Mouse (Mus musculus): ENCODE results near the gene 1700029H14Rik.

Gene 1700029H14Rik

GRCm38 (mm10) chr8:13546421-13546820 lies 15.8 kb downstream of the 1700029H14Rik start:
- DNase-seq (ENCODE audit: low read depth, low spot score) = no peak

- no peak for DNase-seq (ENCODE audit: low read depth, low spot score)
Observed at GRCm38 (mm10) chr8:13541526-13541925, 20.7 kb downstream of the 1700029H14Rik start.

- DNase-seq (ENCODE audit: low read depth, low spot score) = no peak
Observed at GRCm38 (mm10) chr8:13540122-13540521, 22.1 kb downstream of the 1700029H14Rik start.

GRCm38 (mm10) chr8:13538821-13539220 lies 23.4 kb downstream of the 1700029H14Rik start:
- no peak for DNase-seq (ENCODE audit: low read depth, low spot score)

GRCm38 (mm10) chr8:13537102-13537501 lies 25.2 kb downstream of the 1700029H14Rik start:
- DNase-seq (ENCODE audit: low read depth, low spot score) = no peak

GRCm38 (mm10) chr8:13533123-13533522 lies 29.1 kb downstream of the 1700029H14Rik start:
- no peak for DNase-seq (ENCODE audit: low read depth, low spot score)

GRCm38 (mm10) chr8:13531602-13532171 lies 30.6 kb downstream of the 1700029H14Rik start:
- no peak for DNase-seq (ENCODE audit: low read depth, low spot score)

GRCm38 (mm10) chr8:13530941-13531340 lies 31.3 kb downstream of the 1700029H14Rik start:
- no peak for DNase-seq (ENCODE audit: low read depth, low spot score)

GRCm38 (mm10) chr8:13530401-13530800 lies 31.9 kb downstream of the 1700029H14Rik start:
- no peak for DNase-seq (ENCODE audit: low read depth, low spot score)

- no peak for DNase-seq (ENCODE audit: low read depth, low spot score)
Observed at GRCm38 (mm10) chr8:13529891-13530316, 32.4 kb downstream of the 1700029H14Rik start.

GRCm38 (mm10) chr8:13529011-13529840 lies 33.0 kb downstream of the 1700029H14Rik start:
- DNase-seq (ENCODE audit: low read depth, low spot score) = no peak

- no peak for DNase-seq (ENCODE audit: low read depth, low spot score)
Observed at GRCm38 (mm10) chr8:13521392-13521791, 40.9 kb downstream of the 1700029H14Rik start.

GRCm38 (mm10) chr8:13520349-13520748 lies 41.9 kb downstream of the 1700029H14Rik start:
- no peak for DNase-seq (ENCODE audit: low read depth, low spot score)

GRCm38 (mm10) chr8:13519503-13519902 lies 42.8 kb downstream of the 1700029H14Rik start:
- DNase-seq (ENCODE audit: low read depth, low spot score) = no peak

- no peak for DNase-seq (ENCODE audit: low read depth, low spot score)
Observed at GRCm38 (mm10) chr8:13517284-13517781, 44.9 kb downstream of the 1700029H14Rik start.

GRCm38 (mm10) chr8:13516728-13517127 lies 45.5 kb downstream of the 1700029H14Rik start:
- no peak for DNase-seq (ENCODE audit: low read depth, low spot score)

- no peak for DNase-seq (ENCODE audit: low read depth, low spot score)
Observed at GRCm38 (mm10) chr8:13516011-13516442, 46.2 kb downstream of the 1700029H14Rik start.

GRCm38 (mm10) chr8:13513556-13514370 lies 48.5 kb downstream of the 1700029H14Rik start:
- DNase-seq (ENCODE audit: low read depth, low spot score) = peak; percentile 64

- DNase-seq (ENCODE audit: low read depth, low spot score) = no peak
Observed at GRCm38 (mm10) chr8:13512677-13513076, 49.6 kb downstream of the 1700029H14Rik start.

- DNase-seq (ENCODE audit: low read depth, low spot score) = no peak
Observed at GRCm38 (mm10) chr8:13512016-13512415, 50.2 kb downstream of the 1700029H14Rik start.

GRCm38 (mm10) chr8:13507284-13507937 lies 54.9 kb downstream of the 1700029H14Rik start:
- DNase-seq (ENCODE audit: low read depth, low spot score) = no peak
